Mouse (Mus musculus): Measurements from ENCODE around the gene Rpusd4. TPM values are rescaled to one million over a fixed set of nuclear protein-coding genes. Genes with fewer than 3 reads are reported as not detected.
A peak's percentile ranks its signal among the peaks of the same experiment; 100 is the strongest.

Rpusd4 gene
- polyA plus RNA-seq, 1 experiment: 9.0 TPM

- TF ChIP-seq CTCF (IDR thresholded peaks at IDR 0.05; ENCODE audit: insufficient read depth, low read length) (no peak), POLR2A (IDR thresholded peaks at IDR 0.05; ENCODE audit: borderline replicate concordance, extremely low read depth, low read depth, low read length) (no peak)
- no peak overlapping the region for H3K4me3 ChIP-seq (replicated peaks; ENCODE audit: extremely low read depth, low read depth, low read length)
Observed at GRCm38 (mm10) chr9:35249476-35249875, 18.2 kb upstream of the Rpusd4 start.

DNA sequence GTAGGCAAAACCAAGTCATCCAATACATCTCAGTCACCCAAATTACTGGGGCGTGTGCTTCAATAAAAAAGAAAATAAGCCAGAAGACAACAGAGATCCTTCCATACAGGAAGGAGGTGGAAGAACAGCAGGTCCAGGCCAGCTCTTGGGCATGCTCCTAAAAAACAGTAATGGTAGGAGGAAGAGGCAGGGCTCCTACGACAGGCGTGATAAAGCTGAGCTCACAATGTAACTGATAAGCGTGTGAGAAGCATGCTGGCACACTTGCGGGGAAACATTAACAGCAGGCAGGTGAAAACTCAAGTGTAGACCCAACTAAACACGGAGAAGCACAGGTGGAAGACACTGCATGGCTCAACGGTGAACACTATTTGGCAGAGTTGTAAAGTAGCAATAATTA is 10.3 kb upstream of the Rpusd4 start:
- H3K4me1 ChIP-seq (ENCODE audit: control insufficient read depth, insufficient read depth, low read length): no peaks in the 10 kb centered on the region
- TF ChIP-seq POLR2A (IDR thresholded peaks at IDR 0.05; ENCODE audit: borderline replicate concordance, extremely low read depth, low read depth, low read length): no peak
- TF ChIP-seq CTCF (IDR thresholded peaks at IDR 0.05; ENCODE audit: insufficient read depth, low read length): no peak
- no peak for DNase-seq
- H3K4me3 ChIP-seq (replicated peaks; ENCODE audit: extremely low read depth, low read depth, low read length): no peak overlapping the region
- 76% methylated on average over 7 of the region's 7 CpGs for WGBS

More at GRCm38 (mm10) chr9:35249476-35249875, 18.2 kb upstream of the Rpusd4 start:
- no peaks in the 10 kb centered on the region for H3K4me1 ChIP-seq (ENCODE audit: control insufficient read depth, insufficient read depth, low read length)
- DNase-seq: no peak

- DNase-seq: no peak
- Histone ChIP-seq H3K4me1 (ENCODE audit: control insufficient read depth, insufficient read depth, low read length) (no peaks in the 10 kb centered on the region; the same call in 1 of the 2 replicates), H3K4me3 (replicated peaks; ENCODE audit: extremely low read depth, low read depth, low read length) (no peak overlapping the region)
- no peak for TF ChIP-seq CTCF (IDR thresholded peaks at IDR 0.05; ENCODE audit: insufficient read depth, low read length)
- 61% methylated on average over 4 of the region's 4 CpGs for WGBS
Observed at GRCm38 (mm10) chr9:35262418-35262817, 5.2 kb upstream of the Rpusd4 start.

DNA sequence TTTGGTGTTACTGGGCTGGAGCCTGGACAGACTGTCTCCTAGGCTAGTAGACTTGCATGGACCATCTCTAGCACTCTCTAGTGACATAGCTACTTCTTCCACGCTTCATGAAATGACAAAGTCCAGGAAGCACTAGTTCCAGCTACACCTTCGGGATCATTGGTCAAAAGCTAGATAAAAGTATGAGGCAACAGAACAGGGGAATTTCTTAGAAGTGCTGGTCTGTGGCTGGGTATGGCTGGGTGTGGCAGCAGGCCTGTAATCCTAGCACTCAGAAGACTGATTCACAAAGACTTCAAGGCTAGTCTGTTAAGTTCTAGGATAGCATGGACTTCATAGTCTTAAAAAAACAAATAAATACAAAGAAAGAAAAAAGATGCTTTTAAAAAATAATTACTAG is 4.2 kb upstream of the Rpusd4 start:
- TF ChIP-seq CTCF (IDR thresholded peaks at IDR 0.05; ENCODE audit: insufficient read depth, low read length): no peak
- TF ChIP-seq POLR2A (IDR thresholded peaks at IDR 0.05; ENCODE audit: borderline replicate concordance, extremely low read depth, low read depth, low read length): no peak
- Histone ChIP-seq H3K4me3 (replicated peaks; ENCODE audit: extremely low read depth, low read depth, low read length) (no peak overlapping the region), H3K4me1 (ENCODE audit: control insufficient read depth, insufficient read depth, low read length) (peaks cover 3% of the 10 kb centered on the region; the same call in 1 of the 2 replicates)
- DNase-seq: no peak
- 77% methylated on average over 2 of the region's 2 CpGs for whole genome bisulfite sequencing

DNA sequence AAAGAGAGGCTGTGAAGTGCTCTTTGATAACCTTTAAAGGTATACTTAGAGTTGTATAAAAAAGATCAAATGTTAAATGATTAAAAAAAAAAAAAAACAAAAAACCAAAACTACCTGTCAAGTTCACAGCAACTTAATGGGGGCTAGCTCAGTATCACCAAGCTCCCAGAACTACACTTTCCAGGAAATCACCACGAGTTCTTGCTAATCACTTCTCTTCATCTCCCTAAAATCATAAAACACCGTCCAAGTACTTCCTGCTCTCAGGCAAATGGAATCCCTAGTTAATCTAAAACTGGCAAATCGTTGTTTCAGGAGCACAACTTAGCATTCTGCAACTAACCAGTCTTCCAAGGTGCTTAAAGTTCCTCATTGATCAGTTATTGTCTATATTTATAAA is 3.2 kb upstream of the Rpusd4 start:
- TF ChIP-seq CTCF (IDR thresholded peaks at IDR 0.05; ENCODE audit: insufficient read depth, low read length): no peak
- TF ChIP-seq POLR2A (IDR thresholded peaks at IDR 0.05; ENCODE audit: borderline replicate concordance, extremely low read depth, low read depth, low read length): no peak
- no peak overlapping the region for H3K4me3 ChIP-seq (replicated peaks; ENCODE audit: extremely low read depth, low read depth, low read length)
- H3K4me1 ChIP-seq (ENCODE audit: control insufficient read depth, insufficient read depth, low read length): peaks cover 3% of the 10 kb centered on the region; the same call in 1 of the 2 replicates
- DNase-seq: no peak
- 16% methylated on average over 3 of the region's 3 CpGs for WGBS

DNA sequence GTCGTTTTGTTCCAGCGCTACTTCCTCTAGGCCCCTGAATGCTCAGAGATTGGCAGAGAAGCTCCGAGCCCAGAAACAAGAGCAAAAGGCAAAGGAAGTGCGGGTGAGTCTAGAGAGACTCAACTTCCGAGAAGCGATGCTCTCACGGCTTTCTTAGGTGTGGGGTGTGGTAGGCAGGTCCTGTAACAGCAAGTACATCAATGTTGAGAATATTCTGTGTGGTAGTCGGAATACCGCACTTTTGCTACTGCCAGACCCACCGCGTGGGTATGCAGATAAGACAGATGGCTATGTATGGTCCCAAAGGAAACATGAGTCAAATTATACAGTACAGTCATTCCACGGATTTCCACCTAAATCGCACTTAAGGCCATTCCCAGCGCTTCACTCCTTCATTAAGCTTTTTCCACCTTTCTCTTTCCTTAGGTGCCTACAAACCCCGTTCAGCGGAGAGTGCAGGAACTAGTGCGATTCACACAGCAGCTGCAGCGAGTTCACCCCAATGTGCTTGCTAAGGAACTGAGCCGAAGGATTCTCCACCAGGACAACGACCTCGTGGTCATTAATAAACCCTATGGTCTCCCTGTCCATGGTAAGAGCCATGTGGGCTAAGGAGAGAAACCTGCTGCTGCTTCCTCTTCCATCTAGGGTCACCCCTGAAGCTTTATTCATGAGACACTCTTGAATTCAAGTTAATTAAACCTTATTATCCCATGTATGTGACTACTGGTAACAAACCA is 481 bp downstream of the Rpusd4 start:
- Histone ChIP-seq H3K4me1 (ENCODE audit: control insufficient read depth, insufficient read depth, low read length) (peaks cover 3% of the 10 kb centered on the region; the same call in 1 of the 2 replicates), H3K4me3 (replicated peaks; ENCODE audit: extremely low read depth, low read depth, low read length) (peak overlapping the region; percentile 74)
- DNase-seq: no peak
- TF ChIP-seq CTCF (IDR thresholded peaks at IDR 0.05; ENCODE audit: insufficient read depth, low read length) (no peak), POLR2A (IDR thresholded peaks at IDR 0.05; ENCODE audit: borderline replicate concordance, extremely low read depth, low read depth, low read length) (no peak)
- 2% methylated on average over 21 of the region's 21 CpGs for WGBS

DNA sequence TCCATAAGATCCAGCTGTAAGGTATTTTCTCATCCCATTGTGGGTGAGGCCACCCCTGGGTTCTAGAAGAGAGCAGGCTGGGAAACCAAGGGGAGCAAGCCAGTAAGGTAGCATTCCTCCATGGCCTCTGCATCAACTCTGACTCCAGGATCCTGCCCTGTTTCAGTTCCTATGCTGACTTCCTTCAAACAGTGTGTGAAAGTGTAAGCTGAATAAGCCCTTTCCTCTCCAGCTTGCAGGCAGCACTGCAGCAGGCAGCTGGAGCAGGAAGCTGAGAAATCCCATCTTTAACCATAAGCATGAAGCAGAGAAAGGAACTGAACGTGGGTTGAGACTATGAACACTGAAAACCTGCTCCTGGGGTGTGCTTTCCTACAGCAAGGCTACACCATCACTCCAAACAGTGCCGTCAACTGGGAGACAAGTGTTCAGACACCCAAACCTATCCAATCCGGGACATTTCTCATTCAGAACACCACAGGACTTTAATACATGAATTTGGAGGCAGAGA is 10.2 kb downstream of the Rpusd4 start:
- no peaks in the 10 kb centered on the region; the same call in 1 of the 2 replicates for H3K4me1 ChIP-seq (ENCODE audit: control insufficient read depth, insufficient read depth, low read length)
- H3K4me3 ChIP-seq (replicated peaks; ENCODE audit: extremely low read depth, low read depth, low read length): no peak overlapping the region
- no peak for DNase-seq
- no peak for TF ChIP-seq CTCF (IDR thresholded peaks at IDR 0.05; ENCODE audit: insufficient read depth, low read length)
- no peak for TF ChIP-seq POLR2A (IDR thresholded peaks at IDR 0.05; ENCODE audit: borderline replicate concordance, extremely low read depth, low read depth, low read length)
- WGBS: 74% methylated on average over 3 of the region's 3 CpGs

DNA sequence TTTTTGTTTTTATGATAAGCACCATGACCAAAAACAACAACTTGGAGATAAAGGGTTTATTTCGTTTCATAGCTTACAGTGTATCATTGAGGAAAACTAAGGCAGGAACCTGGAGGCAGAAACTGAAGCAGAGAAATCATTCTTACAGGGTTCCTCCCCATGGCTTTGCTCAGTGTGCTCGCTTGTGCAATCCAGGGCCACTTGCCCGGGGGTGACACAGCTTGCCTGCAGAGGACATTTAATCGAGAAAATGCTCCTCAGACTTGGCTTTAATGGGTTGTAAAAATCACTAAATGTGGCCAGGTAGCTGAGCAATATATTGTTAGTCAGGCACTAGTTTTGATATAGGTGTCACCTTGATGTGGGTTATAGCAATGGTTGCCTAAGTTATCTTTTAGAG is 10.8 kb downstream of the Rpusd4 start:
- Histone ChIP-seq H3K4me3 (replicated peaks; ENCODE audit: extremely low read depth, low read depth, low read length) (no peak overlapping the region), H3K4me1 (ENCODE audit: control insufficient read depth, insufficient read depth, low read length) (no peaks in the 10 kb centered on the region; the same call in 1 of the 2 replicates)
- 76% methylated on average over 4 of the region's 4 CpGs for WGBS
- no peak for DNase-seq
- TF ChIP-seq CTCF (IDR thresholded peaks at IDR 0.05; ENCODE audit: insufficient read depth, low read length): no peak
- TF ChIP-seq POLR2A (IDR thresholded peaks at IDR 0.05; ENCODE audit: borderline replicate concordance, extremely low read depth, low read depth, low read length): no peak

DNA sequence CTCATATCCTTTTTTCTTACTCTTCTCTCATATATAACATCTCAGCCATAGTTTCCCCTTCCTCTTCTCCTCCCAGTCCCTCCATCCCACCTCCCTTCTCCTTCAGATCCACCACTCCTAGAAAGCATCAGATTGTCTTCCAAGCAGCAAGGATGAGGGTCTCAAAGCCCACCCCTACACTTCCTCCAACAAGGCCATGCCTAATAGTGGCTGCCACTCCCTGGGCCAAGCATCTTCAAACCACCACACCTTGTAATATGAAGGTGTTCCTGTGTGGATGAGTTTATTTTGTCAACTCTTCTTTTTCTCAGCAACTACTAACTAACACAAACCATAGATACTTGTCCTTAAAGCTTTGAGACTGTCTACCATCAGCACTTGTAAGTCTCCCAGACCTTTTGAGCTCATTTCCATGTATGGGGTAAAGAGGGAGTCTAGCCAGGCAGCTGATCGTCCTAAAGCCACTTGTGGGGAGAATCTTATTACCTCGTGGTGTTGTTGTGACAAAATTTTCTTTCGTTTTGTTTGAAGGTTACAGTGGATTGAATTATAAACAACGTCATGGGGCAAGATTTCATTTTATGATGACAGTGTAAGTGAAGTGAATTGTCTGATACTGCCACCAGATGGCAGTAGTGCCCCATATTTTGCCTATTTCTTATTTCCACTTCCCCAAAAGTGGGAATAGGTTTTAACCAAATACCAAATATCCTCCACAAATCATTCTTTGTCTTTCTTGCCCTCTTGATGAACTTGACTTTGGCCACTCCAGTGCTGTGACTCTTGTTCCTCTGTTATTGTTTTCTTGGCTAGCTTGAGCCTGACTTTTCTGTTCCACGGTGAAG is 14.6 kb downstream of the Rpusd4 start:
- 12% methylated on average over 5 of the region's 5 CpGs for WGBS
- DNase-seq: peak; percentile 36
- no peaks in the 10 kb centered on the region; the same call in 1 of the 2 replicates for H3K4me1 ChIP-seq (ENCODE audit: control insufficient read depth, insufficient read depth, low read length)
- no peak overlapping the region for H3K4me3 ChIP-seq (replicated peaks; ENCODE audit: extremely low read depth, low read depth, low read length)
- TF ChIP-seq POLR2A (IDR thresholded peaks at IDR 0.05; ENCODE audit: borderline replicate concordance, extremely low read depth, low read depth, low read length): no peak
- peak; percentile 50; the same call in 1 of the 2 replicates for TF ChIP-seq CTCF (IDR thresholded peaks at IDR 0.05; ENCODE audit: insufficient read depth, low read length)
